Comparison of ENCODE assay signal across 8 mouse cellular contexts in the genomic region with DNA sequence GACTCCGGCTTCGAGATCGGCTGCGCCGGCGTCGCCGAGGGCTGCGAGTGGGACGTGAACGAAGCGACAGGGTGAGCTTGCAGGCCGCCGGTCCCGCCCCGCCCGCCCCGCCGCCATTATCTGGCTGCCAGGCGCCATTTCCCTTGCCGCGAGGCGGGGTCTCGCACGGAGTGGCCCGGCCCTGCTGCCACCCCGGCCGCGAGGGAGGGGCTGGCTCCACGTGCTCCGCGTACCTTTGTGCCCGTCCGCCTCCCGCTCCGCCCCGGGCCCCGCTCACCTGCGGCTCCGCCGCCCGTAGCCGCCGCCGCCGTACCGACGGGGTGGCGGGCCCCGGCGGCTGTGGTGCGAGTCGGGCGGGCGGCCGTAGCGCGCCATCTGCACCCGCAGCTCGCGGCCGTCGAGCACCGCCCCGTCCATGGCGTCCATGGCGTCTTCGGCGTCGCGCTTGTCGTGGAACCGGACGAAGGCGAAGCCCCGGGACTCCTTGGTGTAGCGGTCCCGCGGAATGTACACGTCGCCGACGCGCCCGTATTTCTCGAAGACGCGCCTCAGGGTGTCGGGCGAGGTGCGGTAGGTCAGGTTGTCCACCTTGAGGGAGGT. TPM values are rescaled to one million over a fixed set of nuclear protein-coding genes. Genes with fewer than 3 reads are reported as not detected.
DNase-seq lines count a peak whose midpoint lies in the region; ATAC-seq and TF ChIP-seq lines count a peak whose summit lies in the region.

A gene (plus strand): TSS at position 150 of the 600 bp plus-strand sequence.

- H3K79me2 ChIP-seq in C2C12 (ENCODE audit: control insufficient read depth, insufficient read depth), result peaks cover 91% of the 10 kb centered on the region

- peaks cover 62% of the 10 kb centered on the region for H3K36me3 ChIP-seq in C2C12 (ENCODE audit: control insufficient read depth, insufficient read depth)
- H3K36me3 ChIP-seq in forebrain, embryonic 11.5 days (ENCODE audit: control insufficient read depth, insufficient read depth, low read length), result peaks cover 9% of the 10 kb centered on the region; the same call in 1 of the 2 replicates
- H3K36me3 ChIP-seq in heart, embryonic 15.5 days, result peaks cover 20% of the 10 kb centered on the region; the same call in 1 of the 2 replicates
- H3K36me3 ChIP-seq in liver, embryonic 15.5 days (replicated peaks), result peaks cover 45% of the 10 kb centered on the region
- no peaks in the 10 kb centered on the region for H3K36me3 ChIP-seq in neural tube, embryonic 11.5 days (ENCODE audit: control insufficient read depth, insufficient read depth, low read length)
- peaks cover 3% of the 10 kb centered on the region; the same call in 1 of the 2 replicates for H3K36me3 ChIP-seq in stomach, postnatal 0 days (ENCODE audit: control insufficient read depth, insufficient read depth, low read length)

- H3K79me3 ChIP-seq in C2C12 (ENCODE audit: low read depth), result peaks cover 56% of the 10 kb centered on the region

- no peak for TF ChIP-seq CTCF in C2C12 (IDR thresholded peaks at IDR 0.05; ENCODE audit: control insufficient read depth, insufficient read depth, insufficient read length)
- no peak for TF ChIP-seq CTCF in stomach, postnatal 0 days (IDR thresholded peaks at IDR 0.05; ENCODE audit: low read depth)

- peak within 1 kb of the TSS; percentile 98 for H3K4me3 ChIP-seq in C2C12 (ENCODE audit: insufficient read depth, poor library complexity, severe bottlenecking)
- H3K4me3 ChIP-seq in brown adipose tissue, adult 24 weeks (ENCODE audit: insufficient read depth, low read depth, low read length), result peak within 1 kb of the TSS; percentile 84
- H3K4me3 ChIP-seq in forebrain, embryonic 11.5 days (ENCODE audit: low read depth, low read length), result peak within 1 kb of the TSS; percentile 100
- H3K4me3 ChIP-seq in heart, embryonic 15.5 days, result peak within 1 kb of the TSS; percentile 83
- peak within 1 kb of the TSS; percentile 99 for H3K4me3 ChIP-seq in liver, embryonic 15.5 days (replicated peaks)
- peak within 1 kb of the TSS; percentile 73 for H3K4me3 ChIP-seq in neural tube, embryonic 11.5 days (ENCODE audit: low read depth, low read length)
- peak within 1 kb of the TSS; percentile 95 for H3K4me3 ChIP-seq in stomach, postnatal 0 days (ENCODE audit: low read depth, low read length)

- peak; percentile 86 for DNase-seq in forebrain, embryonic 11.5 days (ENCODE audit: low spot score)
- peak; percentile 85 to 94 for DNase-seq in kidney, postnatal 25 days
- DNase-seq in neural tube, embryonic 11.5 days (ENCODE audit: low spot score), result peak; percentile 72
- DNase-seq in stomach, postnatal 0 days (ENCODE audit: low spot score), result peak; percentile 92

- no peaks in the 10 kb centered on the region for H3K27me3 ChIP-seq in C2C12 (ENCODE audit: control insufficient read depth, insufficient read depth, insufficient read length)
- no peaks in the 10 kb centered on the region for H3K27me3 ChIP-seq in forebrain, embryonic 11.5 days (ENCODE audit: control insufficient read depth, insufficient read depth, low read length)
- no peaks in the 10 kb centered on the region for H3K27me3 ChIP-seq in heart, embryonic 15.5 days
- H3K27me3 ChIP-seq in liver, embryonic 15.5 days, result no peaks in the 10 kb centered on the region
- no peaks in the 10 kb centered on the region for H3K27me3 ChIP-seq in neural tube, embryonic 11.5 days (ENCODE audit: control insufficient read depth, insufficient read depth, low read length)
- H3K27me3 ChIP-seq in stomach, postnatal 0 days (ENCODE audit: control insufficient read depth, insufficient read depth, low read length), result no peaks in the 10 kb centered on the region

- no peaks in the 10 kb centered on the region for H3K9me3 ChIP-seq in forebrain, embryonic 11.5 days (ENCODE audit: control insufficient read depth, low read length)
- no peaks in the 10 kb centered on the region for H3K9me3 ChIP-seq in heart, embryonic 15.5 days (replicated peaks)
- no peaks in the 10 kb centered on the region for H3K9me3 ChIP-seq in liver, embryonic 15.5 days (replicated peaks)
- no peaks in the 10 kb centered on the region for H3K9me3 ChIP-seq in neural tube, embryonic 11.5 days (ENCODE audit: control insufficient read depth, low read length)
- no peaks in the 10 kb centered on the region for H3K9me3 ChIP-seq in stomach, postnatal 0 days (ENCODE audit: control insufficient read depth, low read length)

- no peaks in the 10 kb centered on the region; the same call in 1 of the 2 replicates for H3K4me1 ChIP-seq in brown adipose tissue, adult 24 weeks (ENCODE audit: control insufficient read depth, insufficient read depth, insufficient read length, low read length)
- peaks cover 6% of the 10 kb centered on the region; the same call in 1 of the 2 replicates for H3K4me1 ChIP-seq in forebrain, embryonic 11.5 days (replicated peaks; ENCODE audit: control insufficient read depth, insufficient read depth, low read length)
- H3K4me1 ChIP-seq in heart, embryonic 15.5 days (replicated peaks), result peaks cover 26% of the 10 kb centered on the region
- peaks cover 36% of the 10 kb centered on the region for H3K4me1 ChIP-seq in liver, embryonic 15.5 days (replicated peaks)
- H3K4me1 ChIP-seq in neural tube, embryonic 11.5 days (ENCODE audit: control insufficient read depth, insufficient read depth, low read length), result peaks cover 16% of the 10 kb centered on the region
- H3K4me1 ChIP-seq in stomach, postnatal 0 days (replicated peaks; ENCODE audit: control insufficient read depth, insufficient read depth), result peaks cover 3% of the 10 kb centered on the region; the same call in 1 of the 2 replicates

- H3K27ac ChIP-seq in brown adipose tissue, adult 24 weeks (replicated peaks; ENCODE audit: low read depth, low read length), result peak within 1 kb of the TSS; percentile 95
- peak within 1 kb of the TSS; percentile 99 for H3K27ac ChIP-seq in forebrain, embryonic 11.5 days (ENCODE audit: low read depth, low read length)
- peak within 1 kb of the TSS; percentile 100 for H3K27ac ChIP-seq in heart, embryonic 15.5 days
- H3K27ac ChIP-seq in liver, embryonic 15.5 days (replicated peaks), result peak within 1 kb of the TSS; percentile 99
- peak within 1 kb of the TSS; percentile 97 for H3K27ac ChIP-seq in neural tube, embryonic 11.5 days (ENCODE audit: low read depth, low read length)
- peak within 1 kb of the TSS; percentile 99 for H3K27ac ChIP-seq in stomach, postnatal 0 days (replicated peaks)

- H3K4me2 ChIP-seq in forebrain, embryonic 11.5 days (ENCODE audit: low read depth, low read length, severe bottlenecking), result peak within 1 kb of the TSS; percentile 80
- H3K4me2 ChIP-seq in heart, embryonic 15.5 days, result peak within 1 kb of the TSS; percentile 70
- peak within 1 kb of the TSS; percentile 85 for H3K4me2 ChIP-seq in liver, embryonic 15.5 days
- peak within 1 kb of the TSS; percentile 87 for H3K4me2 ChIP-seq in neural tube, embryonic 11.5 days (ENCODE audit: low read depth)
- peak within 1 kb of the TSS; percentile 76 for H3K4me2 ChIP-seq in stomach, postnatal 0 days (replicated peaks; ENCODE audit: low read depth)

- peak within 1 kb of the TSS; percentile 99 for H3K9ac ChIP-seq in forebrain, embryonic 11.5 days (ENCODE audit: low read length)
- peak within 1 kb of the TSS; percentile 98 for H3K9ac ChIP-seq in heart, embryonic 15.5 days
- H3K9ac ChIP-seq in liver, embryonic 15.5 days, result peak within 1 kb of the TSS; percentile 98
- peak within 1 kb of the TSS; percentile 97 for H3K9ac ChIP-seq in neural tube, embryonic 11.5 days (ENCODE audit: low read length)
- peak within 1 kb of the TSS; percentile 98 for H3K9ac ChIP-seq in stomach, postnatal 0 days (ENCODE audit: low read length)

- peak within 1 kb of the TSS; percentile 94 for H3ac ChIP-seq in C2C12 (ENCODE audit: control insufficient read depth, insufficient read length, low read depth)

- ATAC-seq in forebrain, embryonic 11.5 days (replicated peaks; ENCODE audit: low FRiP score), result peak; percentile 62
- peak; percentile 65 for ATAC-seq in heart, embryonic 15.5 days (replicated peaks; ENCODE audit: insufficient number of reproducible peaks, insufficient read depth, low FRiP score, low read depth)
- peak; percentile 60 for ATAC-seq in liver, embryonic 15.5 days (ENCODE audit: insufficient read depth)
- ATAC-seq in neural tube, embryonic 11.5 days (ENCODE audit: insufficient read depth, low FRiP score, low TSS enrichment), result peak; percentile 57
- ATAC-seq in stomach, postnatal 0 days (ENCODE audit: low FRiP score, low TSS enrichment), result peak; percentile 69

- peak; percentile 5 for TF ChIP-seq EP300 in stomach, postnatal 0 days (optimal IDR thresholded peaks at IDR 0.05)

- WGBS in forebrain, embryonic 11.5 days, result under 1% methylated on average over 76 of the region's 91 CpGs
- under 1% methylated on average over 70 of the region's 91 CpGs for WGBS in heart, embryonic 15.5 days
- under 1% methylated on average over 91 of the region's 91 CpGs for WGBS in liver, embryonic 15.5 days (ENCODE audit: insufficient replicate concordance)
- WGBS in neural tube, embryonic 11.5 days, result 0% methylated on average over 79 of the region's 91 CpGs
- WGBS in stomach, postnatal 0 days, result 0% methylated on average over 66 of the region's 91 CpGs

TF ChIP-seq in C2C12, 6 proteins besides CTCF, POLR2A, EP300 and RAD21:
- TF ChIP-seq CEBPB (IDR thresholded peaks at IDR 0.05; ENCODE audit: low read depth), result no peak
- no peak for TF ChIP-seq FOSL1 (IDR thresholded peaks at IDR 0.05; ENCODE audit: insufficient read depth, low read length, poor library complexity, severe bottlenecking)
- no peak for TF ChIP-seq MYOG (IDR thresholded peaks at IDR 0.05; ENCODE audit: control insufficient read depth, extremely low read depth, insufficient read length)
- TF ChIP-seq USF1 (IDR thresholded peaks at IDR 0.05; ENCODE audit: low read depth), result no peak
- no peak for TF ChIP-seq MAX (IDR thresholded peaks at IDR 0.05)
- no peak for TF ChIP-seq MYOD1 (IDR thresholded peaks at IDR 0.05; ENCODE audit: control insufficient read depth, insufficient read length, low read depth)

RNA-seq across cellular contexts. Expression of the gene that starts here (rescaled TPM):
- polyA plus RNA-seq in C2C12 (2012; fragmentation: generic; extraction: Trizol), result 34.0 TPM
- 21.0 and 27.5 TPM in 2 replicates for polyA plus RNA-seq in brown adipose tissue, adult 24 weeks (2012; ENCODE audit: insufficient read depth, insufficient read length, missing spikeins)
- 27.9 and 31.0 TPM in 2 replicates for polyA plus RNA-seq in forebrain, embryonic 11.5 days (2014; fragmentation: Nextera tagmentation; extraction: Ambion mirVana)
- polyA plus RNA-seq in heart, embryonic 15.5 days (2015; fragmentation: Nextera tagmentation; extraction: Ambion mirVana), result 31.8 and 38.6 TPM in 2 replicates
- polyA plus RNA-seq in liver, embryonic 15.5 days (2015; fragmentation: Nextera tagmentation; extraction: Ambion mirVana), result 9.4 and 11.8 TPM in 2 replicates
- 33.2 and 41.1 TPM in 2 replicates for polyA plus RNA-seq in neural tube, embryonic 11.5 days (2014; fragmentation: Nextera tagmentation; extraction: Ambion mirVana)
- polyA plus RNA-seq in stomach, postnatal 0 days (2015; fragmentation: Nextera tagmentation; extraction: Ambion mirVana), result 31.5 and 34.6 TPM in 2 replicates

Comparison
In these comparisons a context has a peak if more than half of its experiments do, and no peak if none do; other contexts are left out.
1. Peak in every context shown above with its lines: DNase-seq, ATAC-seq, H3K4me3 ChIP-seq and H3K27ac ChIP-seq.